ENCODE assay signal across 14 mouse cellular contexts in genomic region chr5:113604758-113605157, GRCm38 (mm10).
"Had no signal": no experiment of that assay in that cellular context is flagged by ENCODE, and none has a peak within 500 bp of the region (broad histone marks: within the 10 kb centered on the region; RNA-seq: fewer than 3 reads in every experiment).

No protein-coding gene starts in this region.

- H3K4me3 ChIP-seq: intestine, embryonic 15.5 days; kidney, embryonic 15.5 days; left cerebral cortex, adult 2 months; liver, embryonic 13.5 days; midbrain, embryonic 12.5 days; midbrain, embryonic 15.5 days; neural tube, embryonic 13.5 days had no signal

- H3K4me1 ChIP-seq: liver, embryonic 13.5 days had no signal

- DNase-seq: kidney, adult 11 months; kidney, adult 8-10 months; kidney, postnatal 10 days; kidney, postnatal 36 days; layer of hippocampus, postnatal 36 days; liver, embryonic 13.5 days; thymus, postnatal 14 days had no signal

- H3K27me3 ChIP-seq: intestine, embryonic 15.5 days; kidney, embryonic 15.5 days; liver, embryonic 13.5 days; midbrain, embryonic 12.5 days; midbrain, embryonic 15.5 days; neural tube, embryonic 13.5 days had no signal

- H3K36me3 ChIP-seq: intestine, embryonic 15.5 days; kidney, embryonic 15.5 days; liver, embryonic 13.5 days; midbrain, embryonic 12.5 days; midbrain, embryonic 15.5 days; neural tube, embryonic 13.5 days had no signal

- H3K4me2 ChIP-seq: intestine, embryonic 15.5 days; kidney, embryonic 15.5 days; liver, embryonic 13.5 days; midbrain, embryonic 12.5 days; midbrain, embryonic 15.5 days; neural tube, embryonic 13.5 days had no signal

- ATAC-seq: intestine, embryonic 15.5 days; midbrain, embryonic 15.5 days had no signal

- H3K27ac ChIP-seq: intestine, embryonic 15.5 days; kidney, embryonic 15.5 days; left cerebral cortex, adult 2 months; liver, embryonic 13.5 days; macrophage; midbrain, embryonic 12.5 days; midbrain, embryonic 15.5 days; neural tube, embryonic 13.5 days had no signal

- H3K9ac ChIP-seq: intestine, embryonic 15.5 days; kidney, embryonic 15.5 days; liver, embryonic 13.5 days; midbrain, embryonic 12.5 days; midbrain, embryonic 15.5 days; neural tube, embryonic 13.5 days had no signal

- H3K9me3 ChIP-seq: intestine, embryonic 15.5 days; kidney, embryonic 15.5 days; liver, embryonic 13.5 days; midbrain, embryonic 12.5 days; midbrain, embryonic 15.5 days; neural tube, embryonic 13.5 days had no signal
